Mouse (Mus musculus): ENCODE measurements at regions not wholly inside any gene's neighbourhood (a gene's known extent, or its start where the extent isn't known, plus 50 kb on each side); places are given as distances from the start of the nearest gene placed in this dataset.

- Histone ChIP-seq H3K9ac (ENCODE audit: control insufficient read depth, low read depth, low read length, poor library complexity, severe bottlenecking) (no peak overlapping the region), H3K36me3 (ENCODE audit: control insufficient read depth in 1 of 2, insufficient read depth in 2 of 2, low read length in 2 of 2) (no peaks in the 10 kb centered on the region), H3K4me3 (ENCODE audit: control insufficient read depth in 1 of 2, insufficient read depth in 1 of 2, low read depth in 2 of 2, low read length in 2 of 2) (no peak overlapping the region), H3K27ac (ENCODE audit: control insufficient read depth, low read depth, low read length) (no peak overlapping the region), H3K27me3 (ENCODE audit: control insufficient read depth in 1 of 2, insufficient read depth in 2 of 2, low read length in 2 of 2) (no peaks in the 10 kb centered on the region; a peak in 1 of 4 replicates), H3K79me2 (ENCODE audit: control insufficient read depth, insufficient read depth, low read length, poor library complexity) (no peaks in the 10 kb centered on the region), H3K9me3 (replicated peaks; ENCODE audit: insufficient read depth, low read length) (no peaks in the 10 kb centered on the region), H3K4me1 (ENCODE audit: control insufficient read depth in 1 of 2, insufficient read depth in 2 of 2, low read length in 2 of 2) (no peaks in the 10 kb centered on the region)
- TF ChIP-seq SIN3A (IDR thresholded peaks at IDR 0.05; ENCODE audit: low read length): no peak
- no peak for TF ChIP-seq USF1 (IDR thresholded peaks at IDR 0.05; ENCODE audit: low read depth, low read length)
- no peak for TF ChIP-seq NELFE (IDR thresholded peaks at IDR 0.05; ENCODE audit: low read depth, low read length)
- no peak for TF ChIP-seq MEF2A (IDR thresholded peaks at IDR 0.05; ENCODE audit: extremely low read depth, insufficient replicate concordance, low read depth, low read length, poor library complexity, severe bottlenecking)
- TF ChIP-seq CHD2 (IDR thresholded peaks at IDR 0.05; ENCODE audit: low read length): no peak
- TF ChIP-seq NRF1 (IDR thresholded peaks at IDR 0.05; ENCODE audit: insufficient read depth, low read depth, low read length, poor library complexity, severe bottlenecking): no peak
- TF ChIP-seq MAFK (IDR thresholded peaks at IDR 0.05; ENCODE audit: borderline replicate concordance, low read depth, low read length): no peak
- no peak for TF ChIP-seq ZMIZ1 (IDR thresholded peaks at IDR 0.05; ENCODE audit: low read depth, low read length)
- TF ChIP-seq JUND (IDR thresholded peaks at IDR 0.05; ENCODE audit: low read depth, low read length): no peak
- TF ChIP-seq ZC3H11A (IDR thresholded peaks at IDR 0.05; ENCODE audit: low read depth, low read length): no peak
- TF ChIP-seq ZNF384 (IDR thresholded peaks at IDR 0.05; ENCODE audit: low read depth, low read length): no peak
- no peak for TF ChIP-seq EP300 (IDR thresholded peaks at IDR 0.05; ENCODE audit: low read depth in 1 of 2, low read length in 2 of 2)
- no peak for TF ChIP-seq POLR2AphosphoS2 (IDR thresholded peaks at IDR 0.05; ENCODE audit: low read length)
- no peak for TF ChIP-seq E2F4 (IDR thresholded peaks at IDR 0.05; ENCODE audit: borderline replicate concordance, low read depth, low read length)
- no peak for TF ChIP-seq TBP (IDR thresholded peaks at IDR 0.05; ENCODE audit: low read depth, low read length)
- no peak for TF ChIP-seq GATA1 (IDR thresholded peaks at IDR 0.05; ENCODE audit: low read depth, low read length)
- DNase-seq (ENCODE audit: low read depth, low spot score): no peak
Measured at GRCm38 (mm10) chr3:58091466-58092176, 243.7 kb upstream of the Pfn2 start.

- Histone ChIP-seq H3K79me2 (ENCODE audit: control insufficient read depth, insufficient read depth, low read length, poor library complexity) (no peaks in the 10 kb centered on the region), H3K9ac (ENCODE audit: control insufficient read depth, low read depth, low read length, poor library complexity, severe bottlenecking) (no peak overlapping the region), H3K27me3 (ENCODE audit: control insufficient read depth in 1 of 2, insufficient read depth in 2 of 2, low read length in 2 of 2) (peaks cover 0 to 2% of the 10 kb centered on the region in 2 experiments; a peak in 2 of 4 replicates), H3K27ac (ENCODE audit: control insufficient read depth, low read depth, low read length) (no peak overlapping the region), H3K9me3 (replicated peaks; ENCODE audit: insufficient read depth, low read length) (no peaks in the 10 kb centered on the region), H3K4me3 (ENCODE audit: control insufficient read depth in 1 of 2, insufficient read depth in 1 of 2, low read depth in 2 of 2, low read length in 2 of 2) (no peak overlapping the region), H3K4me1 (ENCODE audit: control insufficient read depth in 1 of 2, insufficient read depth in 2 of 2, low read length in 2 of 2) (no peaks in the 10 kb centered on the region), H3K36me3 (ENCODE audit: control insufficient read depth in 1 of 2, insufficient read depth in 2 of 2, low read length in 2 of 2) (no peaks in the 10 kb centered on the region)
- DNase-seq (ENCODE audit: low read depth, low spot score): no peak
- TF ChIP-seq ZMIZ1 (IDR thresholded peaks at IDR 0.05; ENCODE audit: low read depth, low read length) (no peak), CHD2 (IDR thresholded peaks at IDR 0.05; ENCODE audit: low read length) (no peak), JUND (IDR thresholded peaks at IDR 0.05; ENCODE audit: low read depth, low read length) (no peak), E2F4 (IDR thresholded peaks at IDR 0.05; ENCODE audit: borderline replicate concordance, low read depth, low read length) (no peak), ZKSCAN1 (IDR thresholded peaks at IDR 0.05; ENCODE audit: low read depth, low read length) (no peak), MYC (IDR thresholded peaks at IDR 0.05; ENCODE audit: low read depth, low read length) (no peak), ZNF384 (IDR thresholded peaks at IDR 0.05; ENCODE audit: low read depth, low read length) (no peak), MAX (IDR thresholded peaks at IDR 0.05; ENCODE audit: low read length) (no peak), ELF1 (IDR thresholded peaks at IDR 0.05; ENCODE audit: low read depth, low read length) (no peak), POLR2AphosphoS2 (IDR thresholded peaks at IDR 0.05; ENCODE audit: low read length) (no peak), UBTF (IDR thresholded peaks at IDR 0.05; ENCODE audit: borderline replicate concordance, insufficient read depth, low read depth, low read length) (no peak), MAZ (IDR thresholded peaks at IDR 0.05; ENCODE audit: low read depth, low read length) (no peak), ETS1 (IDR thresholded peaks at IDR 0.05; ENCODE audit: low read depth, low read length) (no peak), USF2 (IDR thresholded peaks at IDR 0.05; ENCODE audit: borderline replicate concordance in 1 of 2, insufficient read depth in 1 of 2, low read depth in 1 of 2, low read length in 2 of 2) (no peak), BHLHE40 (IDR thresholded peaks at IDR 0.05; ENCODE audit: borderline replicate concordance, low read depth, low read length) (no peak)
Measured at GRCm38 (mm10) chr3:58110911-58111476, 263.1 kb upstream of the Pfn2 start.

Measured in MEL (cell line).